Mouse (Mus musculus) right cerebral cortex, postnatal 4 days (tissue): ENCODE data around the gene Bcl11a.

ENCODE experiments used
- DNase-seq: peaks from one replicate; pipeline ENCODE4 v3.0.0-alpha.2; 2022

Gene Bcl11a

GRCm38 (mm10) chr11:24077795-24078705 lies at the start of gene Bcl11a:
Bcl11a (plus strand) TSS chr11:24078056.
- peak; percentile 70 for DNase-seq

- no peak for DNase-seq
Measured at GRCm38 (mm10) chr11:24044025-24044424, 33.8 kb upstream of the Bcl11a start.

GRCm38 (mm10) chr11:24049226-24050031 lies 28.4 kb upstream of the Bcl11a start:
- DNase-seq, result peak; percentile 92

GRCm38 (mm10) chr11:24050032-24050757 lies 27.7 kb upstream of the Bcl11a start:
- DNase-seq, result no peak

DNA sequence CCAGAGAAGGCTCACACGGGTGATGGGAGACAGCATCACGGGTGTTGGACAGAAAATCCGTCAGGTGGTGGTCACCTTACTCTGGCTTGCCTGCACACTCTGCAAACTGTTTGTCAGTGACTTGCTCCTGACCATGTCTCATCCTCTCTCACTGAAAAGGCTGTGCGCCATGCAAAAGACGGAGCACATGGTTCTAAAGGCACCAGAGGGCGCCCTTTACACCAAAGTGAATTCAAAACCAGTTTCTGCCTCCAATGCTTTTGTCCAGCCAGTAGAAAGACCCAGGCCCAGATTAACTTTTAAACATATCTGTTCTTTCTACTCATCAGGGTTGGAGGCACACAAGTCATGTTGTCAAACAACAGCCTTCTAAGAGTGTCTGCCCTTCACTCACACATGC lies 25.0 kb upstream of the Bcl11a start:
- DNase-seq, result peak; percentile 40

DNA sequence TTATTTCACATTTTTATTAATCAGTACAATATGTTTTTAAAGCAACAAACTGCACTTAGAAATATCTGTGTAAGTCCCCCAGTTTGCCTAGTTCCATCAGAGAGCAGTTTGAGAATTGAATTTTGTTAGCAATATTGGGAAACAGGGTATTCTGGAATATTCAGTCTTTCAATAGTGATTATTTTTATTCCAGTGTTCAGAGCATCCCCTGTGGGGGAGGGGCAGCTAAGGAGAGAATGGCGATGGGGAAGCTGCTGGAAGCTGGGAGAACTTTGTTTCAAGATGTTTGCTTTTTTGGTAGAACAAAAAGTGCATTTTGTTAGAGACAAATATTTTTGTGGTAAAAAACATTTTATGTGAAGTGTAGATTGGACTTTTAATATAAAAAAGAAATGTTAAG lies 18.7 kb upstream of the Bcl11a start:
- DNase-seq, result peak; percentile 38

DNA sequence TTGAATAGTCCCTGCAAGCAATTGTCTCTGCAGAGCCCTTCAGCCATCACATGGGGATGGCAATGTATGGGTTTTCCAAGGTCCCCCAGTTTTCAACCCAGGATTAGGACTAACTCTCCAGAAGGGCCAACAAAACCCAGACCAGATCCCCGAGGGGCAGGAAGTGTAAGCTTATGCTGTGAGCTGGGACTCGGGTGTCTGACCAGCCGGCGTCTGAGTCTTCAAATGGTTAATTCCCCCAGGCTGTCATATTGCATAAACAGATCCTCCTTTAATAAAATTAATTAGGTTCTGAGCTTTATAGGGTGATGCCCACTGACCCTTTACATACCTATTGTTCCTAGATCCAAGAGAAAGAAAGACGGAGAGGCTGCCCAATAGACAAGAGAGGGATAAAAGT lies 17.4 kb upstream of the Bcl11a start:
- DNase-seq, result no peak

- peak; percentile 55 for DNase-seq
Measured at GRCm38 (mm10) chr11:24061819-24062218, 16.0 kb upstream of the Bcl11a start.

DNA sequence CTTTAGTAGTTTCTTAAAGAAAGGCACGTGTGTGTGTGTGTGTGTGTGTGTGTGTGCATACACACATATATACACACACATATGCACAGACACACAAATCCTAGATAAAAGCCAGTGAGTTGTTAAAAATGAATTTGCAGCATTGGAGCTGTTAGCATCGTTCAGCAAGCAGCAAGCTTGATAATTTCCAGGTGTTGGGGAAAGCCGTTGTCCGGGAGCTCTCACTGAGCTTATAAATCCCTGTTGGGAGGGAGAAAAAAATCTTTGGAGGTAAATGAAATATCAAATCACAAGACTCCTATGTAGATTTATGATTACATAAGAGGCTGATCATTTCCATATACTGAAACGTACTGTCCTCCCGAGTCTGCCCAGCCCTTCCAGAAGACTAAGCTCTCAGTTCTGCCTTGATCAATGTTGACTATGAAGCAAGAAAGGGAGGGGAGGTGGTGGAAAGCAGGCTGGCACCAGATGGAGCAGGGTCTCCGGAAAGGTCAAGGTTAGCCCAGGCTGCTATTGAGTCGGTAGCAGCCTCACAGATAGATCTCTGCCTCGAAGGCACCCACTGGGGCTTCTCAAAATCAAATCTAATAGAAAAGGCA lies 15.3 kb upstream of the Bcl11a start:
- no peak for DNase-seq

GRCm38 (mm10) chr11:24064221-24064620 lies 13.6 kb upstream of the Bcl11a start:
- no peak for DNase-seq

DNA sequence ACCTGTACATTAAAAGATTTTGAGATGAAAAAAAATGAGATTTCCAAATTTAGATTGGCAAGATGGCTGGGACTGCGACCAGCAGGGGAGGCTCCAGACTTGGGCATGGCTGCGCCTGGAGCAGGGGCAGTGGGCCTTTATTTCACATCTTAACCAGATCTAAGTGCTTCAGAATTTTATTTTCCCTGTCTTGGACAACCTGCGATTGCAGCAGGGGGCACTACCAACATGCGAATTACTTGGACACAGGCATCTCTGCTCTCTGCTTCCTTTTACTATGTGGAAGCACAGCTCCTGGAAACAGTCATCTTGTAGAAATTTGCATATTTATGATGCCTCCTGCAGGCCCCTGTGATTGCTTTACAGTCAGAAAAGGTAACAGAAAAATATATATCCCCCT lies 12.5 kb upstream of the Bcl11a start:
- DNase-seq, result peak; percentile 40

DNA sequence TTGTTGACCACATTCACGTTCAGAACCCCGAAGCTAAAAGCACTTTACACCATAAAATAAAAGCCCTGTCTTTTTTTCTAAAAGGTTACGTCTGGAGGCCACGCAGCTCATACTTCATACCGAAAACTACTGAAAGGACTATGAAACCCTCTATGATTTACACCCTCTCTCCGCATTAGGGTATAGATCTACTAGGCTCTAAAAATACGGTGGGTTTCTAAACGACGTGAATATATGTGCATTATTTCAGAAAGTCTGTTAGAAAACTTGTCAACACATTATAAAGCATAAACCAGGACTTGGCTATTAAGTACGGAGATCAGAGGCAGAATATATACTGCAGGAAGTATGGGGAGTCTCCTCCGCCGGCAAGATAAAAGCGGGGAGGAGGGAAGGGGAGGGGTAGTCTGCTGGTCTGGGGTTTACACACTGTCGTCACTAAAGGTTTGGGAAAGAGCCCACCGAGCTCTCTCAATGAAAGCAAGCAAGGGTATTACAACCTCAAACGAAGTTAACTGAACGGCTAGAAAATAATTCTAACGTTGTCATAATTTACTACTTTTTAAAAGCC lies 3.8 kb upstream of the Bcl11a start:
- no peak for DNase-seq

- no peak for DNase-seq
Measured at GRCm38 (mm10) chr11:24074634-24075104, 3.2 kb upstream of the Bcl11a start, which contains the start of gene A830031A19Rik. A830031A19Rik (minus strand) TSS chr11:24075054.

GRCm38 (mm10) chr11:24075486-24076126 lies 2.2 kb upstream of the Bcl11a start:
- DNase-seq, result no peak

GRCm38 (mm10) chr11:24076127-24076650 lies 1.7 kb upstream of the Bcl11a start:
- peak; percentile 82 for DNase-seq

DNA sequence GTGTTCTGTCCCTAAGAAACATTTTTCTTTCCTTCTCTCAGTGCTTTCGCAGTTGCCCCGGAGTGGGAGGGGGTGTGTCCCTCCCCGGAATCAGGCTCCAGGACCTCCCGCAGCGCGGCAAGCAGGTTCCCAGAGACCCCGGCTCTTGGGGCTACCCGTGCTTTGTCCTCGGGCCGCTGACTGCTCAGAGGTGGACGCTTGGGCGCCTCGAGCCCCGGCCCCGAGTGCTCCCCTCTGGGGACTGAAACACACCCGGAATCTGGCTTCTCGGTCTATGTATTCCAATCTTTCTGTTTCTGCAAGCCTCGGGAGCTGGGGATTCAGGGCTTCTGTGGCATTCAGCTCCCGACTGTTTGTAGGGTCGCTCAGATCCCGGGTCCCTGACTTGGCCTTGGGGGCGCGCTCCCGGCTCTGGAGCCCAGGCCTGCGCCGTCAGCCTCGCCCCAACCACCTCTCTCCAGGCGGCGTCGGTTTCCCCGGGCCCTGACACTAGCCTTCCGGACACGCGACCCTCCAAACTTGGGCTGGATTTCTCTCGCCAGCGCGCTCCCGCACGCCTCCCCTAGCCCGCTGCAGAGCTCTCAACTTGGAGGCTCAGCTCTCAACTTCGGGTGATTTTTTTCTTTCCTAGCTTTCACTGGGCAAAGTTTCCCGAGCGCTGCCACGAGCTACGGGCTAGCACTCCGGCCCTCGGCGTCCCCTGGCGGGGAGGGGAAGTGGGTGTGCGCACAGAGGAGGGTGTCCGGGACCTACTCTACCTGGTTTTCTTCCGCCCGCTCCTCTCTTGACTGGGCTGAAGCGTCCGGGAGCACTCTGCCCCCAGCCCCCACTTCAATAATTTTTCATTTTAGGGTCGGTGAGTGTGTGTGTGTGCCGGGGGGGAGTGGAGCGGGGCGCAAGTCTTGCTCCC lies 780 bp upstream of the Bcl11a start:
- peak; percentile 62 for DNase-seq

- DNase-seq, result no peak
Measured at GRCm38 (mm10) chr11:24078706-24079316, 955 bp downstream of the Bcl11a start.

- no peak for DNase-seq
Measured at GRCm38 (mm10) chr11:24079392-24080391, 1.8 kb downstream of the Bcl11a start.
